Mouse (Mus musculus) left cerebral cortex, postnatal 14 days (tissue): Measurements from ENCODE around the gene Aldh1a3. TPM values are rescaled to one million over a fixed set of nuclear protein-coding genes. Genes with fewer than 3 reads are reported as not detected.
A peak's percentile ranks its signal among the peaks of the same experiment; 100 is the strongest.

Source experiments
- DNase-seq, 2 experiments: peaks; one replicate each; pipeline ENCODE4 v3.0.0; 2021 to 2022; ENCODE audit warnings: low spot score in 2 of 2, mixed read lengths in 1 of 2
- intact Hi-C: fragments of 180-260 bp; cut with DNase I; formaldehyde crosslinking; loops from one replicate; pipeline ENCODE4 v1.15.1; 2025
- total RNA-seq, 2 experiments: library from RNA; stranded (reverse); gene quantifications; 2 replicates each; pipeline ENCODE4 v1.2.3; 2021

The Aldh1a3 gene
- total RNA-seq, 2 experiments from 2014 or later = 2.9 to 3.4 TPM

DNA sequence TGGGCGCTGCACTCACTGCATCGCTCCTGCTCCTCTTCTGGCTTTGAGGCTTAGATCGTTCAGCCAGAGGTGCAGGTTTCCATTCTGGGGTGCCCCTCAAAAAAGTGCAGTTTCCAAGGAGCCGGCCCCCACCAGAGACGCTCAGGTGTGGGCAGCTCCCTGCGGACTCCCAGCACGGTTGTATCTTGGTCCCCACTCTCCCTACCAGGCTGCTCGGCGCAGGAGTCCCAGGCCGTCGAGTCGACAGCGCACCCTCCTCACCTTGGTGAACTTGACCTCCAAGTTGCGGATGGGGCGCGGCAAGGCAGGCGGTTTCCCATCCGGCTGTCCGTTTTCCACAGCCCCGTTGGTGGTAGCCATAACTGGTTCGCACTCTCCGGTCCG lies 272 bp downstream of the Aldh1a3 start:
- DNase-seq = no peak
- intact Hi-C loops = no loop called here

- no peak for DNase-seq
- intact Hi-C loops = no loop called here
Observed at GRCm38 (mm10) chr7:66421903-66422302, 5.4 kb downstream of the Aldh1a3 start.

DNA sequence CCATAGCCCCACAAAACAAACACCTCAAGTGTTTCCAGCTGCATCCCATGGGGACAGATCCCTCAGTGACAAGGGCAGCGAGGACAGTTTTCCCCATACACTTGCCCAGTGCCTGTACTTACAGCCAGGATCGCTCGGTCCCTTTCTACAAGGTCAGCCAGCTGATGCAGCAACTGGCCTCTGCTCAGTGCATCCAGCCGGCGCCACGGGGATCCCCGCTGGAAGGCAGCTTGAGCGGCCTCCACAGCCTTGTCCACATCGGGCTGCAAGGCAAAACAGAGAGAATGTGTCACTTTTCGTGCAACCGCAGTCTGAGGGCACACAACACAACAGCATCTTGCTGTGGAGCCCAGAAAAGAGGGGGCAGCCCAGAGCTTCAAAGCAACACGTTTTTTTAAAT lies 8.3 kb downstream of the Aldh1a3 start:
- intact Hi-C loops = no loop called here
- DNase-seq = no peak

DNA sequence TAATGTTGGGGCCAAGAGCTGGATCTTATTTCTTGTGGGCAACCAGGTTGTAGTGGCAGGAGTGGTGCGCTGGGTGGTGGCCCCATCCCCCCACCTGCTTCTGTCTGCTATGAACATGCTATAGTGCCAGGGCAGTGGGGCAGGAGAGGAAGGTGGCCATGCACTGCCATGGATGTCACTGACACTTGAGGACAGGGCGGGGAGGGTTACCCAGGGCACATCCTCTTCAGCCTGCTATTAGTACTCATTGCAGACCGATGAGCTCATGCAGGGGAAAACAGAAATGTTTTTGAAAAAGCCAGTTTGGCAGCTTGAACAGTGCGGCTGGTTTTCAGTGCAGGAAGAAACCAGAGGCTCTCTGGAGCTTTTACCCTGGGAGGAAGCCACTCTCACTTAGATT lies 10.5 kb downstream of the Aldh1a3 start:
- intact Hi-C loops = no loop called here
- DNase-seq = no peak

- intact Hi-C loops = no loop called here
Observed at GRCm38 (mm10) chr7:66413093-66413492, 14.2 kb downstream of the Aldh1a3 start.

GRCm38 (mm10) chr7:66409433-66409832 lies 17.9 kb downstream of the Aldh1a3 start:
- intact Hi-C loops = loop anchor here (2.0 kb wide), 1 partner anchor 251 kb away; no protein-coding TSS in a partner anchor
- peak; percentile 21 to 56 for DNase-seq

More at GRCm38 (mm10) chr7:66413093-66413492, 14.2 kb downstream of the Aldh1a3 start:
- DNase-seq = no peak

DNA sequence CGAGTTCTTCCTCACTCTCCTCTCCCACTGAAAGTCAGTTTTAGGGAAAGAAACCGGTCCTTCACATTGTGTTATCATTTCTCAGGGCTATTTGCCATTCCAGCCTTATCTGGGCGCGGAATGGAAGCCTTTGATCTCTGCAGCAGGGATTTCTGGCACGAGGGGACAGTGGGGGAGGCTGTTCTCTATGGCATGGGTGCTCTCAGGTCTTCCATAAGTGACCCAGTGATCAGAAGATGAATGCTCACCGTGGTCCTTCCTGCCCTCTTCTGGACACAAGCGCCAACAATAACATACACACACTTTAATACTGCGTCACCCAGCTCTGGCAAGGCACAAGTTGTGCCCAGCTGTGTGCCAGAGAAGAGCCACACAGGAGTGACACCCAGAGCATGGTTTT lies 20.3 kb downstream of the Aldh1a3 start:
- intact Hi-C loops = no loop called here
- no peak for DNase-seq

DNA sequence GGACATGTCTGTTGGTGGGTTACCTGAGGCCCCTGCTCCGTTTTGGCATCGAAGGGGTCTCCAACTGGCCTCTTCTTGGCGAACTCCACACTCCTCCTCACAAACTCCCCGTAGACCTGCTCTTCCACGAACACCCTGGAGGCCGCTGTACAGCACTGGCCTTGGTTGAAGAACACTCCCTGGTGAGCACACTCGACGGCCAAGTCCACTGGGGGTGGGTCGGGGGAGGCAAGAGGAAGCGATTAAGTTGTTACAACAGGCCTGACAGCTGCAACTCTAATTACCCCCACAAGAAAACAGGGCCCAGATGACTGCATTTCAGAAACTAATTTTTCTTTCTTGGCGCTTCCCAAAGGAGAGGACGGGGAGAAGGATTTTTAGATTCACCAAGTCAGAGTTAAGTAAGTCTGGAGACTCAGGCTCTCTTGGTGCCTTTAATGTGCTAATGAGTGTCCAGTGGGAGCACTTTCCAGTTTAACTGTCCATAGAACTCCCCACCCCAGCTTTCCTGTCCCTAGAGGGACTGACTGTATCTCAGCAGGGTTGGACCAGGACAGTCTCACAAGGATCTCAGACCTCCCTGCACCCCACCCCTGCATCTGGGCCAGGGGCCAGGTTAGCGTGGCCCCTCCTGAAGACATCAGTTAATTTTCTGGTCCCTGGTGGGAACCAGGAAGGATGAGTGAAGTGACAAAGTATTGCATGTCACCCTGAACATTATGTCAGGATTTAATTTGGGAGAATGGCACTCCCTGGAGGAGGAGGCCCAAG lies 21.2 kb downstream of the Aldh1a3 start:
- no peak for DNase-seq

DNA sequence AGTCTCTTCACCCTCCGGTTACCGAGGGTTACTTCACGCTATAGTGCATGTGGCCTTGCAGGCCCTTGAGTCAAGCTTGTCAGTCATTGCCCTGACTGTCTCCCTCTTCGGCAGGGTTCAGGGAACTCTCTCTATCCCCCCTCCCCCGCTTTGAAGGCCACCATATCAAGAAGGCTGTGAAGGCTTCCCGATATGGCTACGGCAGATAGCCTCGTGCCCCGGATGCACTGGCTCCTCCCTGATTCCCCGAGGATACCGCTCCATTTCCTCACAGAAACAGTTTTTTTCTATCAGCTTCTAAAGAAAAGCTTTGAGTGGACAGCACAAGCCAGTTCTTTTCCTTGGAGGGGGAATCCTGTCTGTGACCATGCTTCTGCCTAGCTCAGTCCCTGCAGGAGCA lies 21.8 kb downstream of the Aldh1a3 start:
- intact Hi-C loops = no loop called here
- no peak for DNase-seq

More for the DNA sequence above, 21.2 kb downstream of the Aldh1a3 start:
- intact Hi-C loops = no loop called here

GRCm38 (mm10) chr7:66404802-66405201 lies 22.5 kb downstream of the Aldh1a3 start:
- DNase-seq = no peak
- intact Hi-C loops = no loop called here

DNA sequence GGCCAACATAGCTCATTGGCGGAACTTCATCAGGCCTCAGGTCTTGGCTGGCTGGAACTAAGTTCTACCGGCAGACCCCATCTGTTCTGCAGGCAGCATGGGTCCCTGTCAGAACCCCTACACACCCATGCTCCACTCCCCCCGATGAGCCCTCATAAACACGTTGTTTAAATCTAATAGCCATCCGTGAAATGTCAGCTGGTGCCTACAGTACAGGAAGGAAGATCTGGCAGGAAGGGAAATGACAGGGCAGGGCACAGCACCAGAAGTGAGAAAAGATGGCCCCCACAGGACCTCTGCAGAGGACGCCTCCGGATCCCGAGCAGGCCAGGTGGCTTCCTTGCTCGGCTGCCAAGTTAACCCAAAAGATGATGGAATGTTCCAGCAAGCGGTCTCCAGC lies 23.2 kb downstream of the Aldh1a3 start:
- intact Hi-C loops = no loop called here
- DNase-seq = no peak

- no peak for DNase-seq
- intact Hi-C loops = no loop called here
Observed at GRCm38 (mm10) chr7:66402876-66403275, 24.4 kb downstream of the Aldh1a3 start.

GRCm38 (mm10) chr7:66401605-66402004 lies 25.7 kb downstream of the Aldh1a3 start:
- DNase-seq = no peak
- intact Hi-C loops = no loop called here

DNA sequence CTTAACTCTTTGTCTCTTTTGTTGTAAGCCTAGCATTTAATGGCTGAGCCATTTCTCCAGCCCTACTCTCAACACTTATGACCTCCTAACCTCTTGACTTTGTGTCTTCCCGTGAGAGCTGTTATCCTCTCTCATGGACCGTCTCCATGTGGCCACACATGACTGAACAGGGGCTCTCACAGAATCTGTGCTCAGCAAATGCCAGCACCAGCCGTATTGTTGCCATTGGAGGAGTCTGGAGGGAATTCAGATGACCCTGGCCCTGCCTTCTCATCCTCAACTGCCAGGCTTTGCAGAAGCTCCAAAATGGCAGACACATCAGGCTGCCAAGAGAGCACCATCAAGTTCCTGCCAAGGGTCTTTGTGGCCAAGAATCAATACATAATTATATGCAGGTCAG lies 30.0 kb downstream of the Aldh1a3 start:
- intact Hi-C loops = no loop called here
- no peak for DNase-seq

- DNase-seq = peak; percentile 74 to 81
- intact Hi-C loops = loop anchor here (2.0 to 5.0 kb wide), 2 partner anchors 78 to 287 kb away; no protein-coding TSS in a partner anchor
Observed at GRCm38 (mm10) chr7:66388621-66389532, 38.4 kb downstream of the Aldh1a3 start.

GRCm38 (mm10) chr7:66387813-66388521 lies 39.4 kb downstream of the Aldh1a3 start, which contains the start of gene Lrrk1:
TSS of gene Lrrk1 (minus strand) at chr7:66388350.
- DNase-seq = peak in 1 of 2 experiments; percentile 11
- intact Hi-C loops = loop anchor here (2.0 to 5.0 kb wide), 2 partner anchors 77 to 286 kb away; no protein-coding TSS in a partner anchor

DNA sequence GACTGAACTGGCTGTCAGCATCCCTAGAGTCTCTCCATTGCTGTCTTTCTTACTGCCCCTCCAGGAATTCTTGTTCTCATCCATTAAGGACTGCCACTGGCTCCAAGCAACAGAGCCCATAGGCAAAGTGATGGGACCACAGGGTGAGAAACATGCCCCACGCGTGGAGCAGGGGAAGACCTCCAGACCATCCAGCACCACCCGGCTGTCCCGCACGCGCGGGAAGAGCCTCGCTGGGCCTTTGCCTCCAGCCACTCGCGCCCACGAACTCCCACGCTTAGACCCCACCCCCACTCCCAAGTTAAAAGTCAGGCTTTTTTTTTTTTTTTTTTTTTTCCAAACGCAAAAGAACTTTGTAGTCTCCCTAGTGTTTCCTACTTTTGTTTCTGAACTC lies 39.9 kb downstream of the Aldh1a3 start:
- DNase-seq = no peak
- intact Hi-C loops = loop anchor here (5.0 kb wide), 1 partner anchor 285 kb away; no protein-coding TSS in a partner anchor

DNA sequence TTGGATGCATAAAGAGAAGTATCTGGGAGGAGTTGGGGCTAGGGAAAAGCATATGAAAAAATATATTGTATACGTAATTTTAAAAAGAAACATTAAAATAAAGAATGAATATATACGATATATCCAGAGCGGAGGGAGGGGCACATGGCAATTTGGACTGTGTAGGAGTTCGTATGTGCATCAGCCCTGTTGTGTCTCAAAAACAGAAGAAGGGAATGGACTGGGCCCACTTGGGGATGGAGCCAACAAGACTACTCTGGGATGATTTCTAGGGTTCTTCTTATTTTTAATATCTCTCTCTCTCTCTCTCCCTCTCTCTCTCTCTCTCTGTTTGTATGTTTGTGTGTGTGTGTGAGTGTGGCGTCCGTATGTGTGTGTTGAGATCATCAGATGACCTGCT lies 40.9 kb downstream of the Aldh1a3 start:
- DNase-seq = no peak
- intact Hi-C loops = loop anchor here (5.0 kb wide), 1 partner anchor 284 kb away; no protein-coding TSS in a partner anchor

DNA sequence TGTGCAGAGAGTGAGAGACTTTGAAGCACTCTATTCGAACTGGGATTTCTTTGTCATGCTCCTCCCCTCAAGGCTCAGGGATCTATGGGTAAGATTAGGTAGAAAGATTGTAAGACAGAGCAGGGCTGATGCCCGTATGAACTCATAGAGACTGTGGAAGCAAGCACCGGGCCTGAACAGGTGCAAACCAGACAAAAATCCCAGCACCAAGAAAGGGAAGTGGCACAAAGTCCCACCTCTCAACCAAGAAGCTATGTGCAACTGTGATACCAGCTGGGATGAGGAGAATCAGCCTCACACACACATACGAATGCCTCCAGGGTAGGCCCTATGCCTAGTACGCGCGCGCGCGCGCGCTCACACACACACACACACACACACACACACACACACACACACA lies 41.5 kb downstream of the Aldh1a3 start:
- intact Hi-C loops = loop anchor here (5.0 kb wide), 1 partner anchor 284 kb away; no protein-coding TSS in a partner anchor
- DNase-seq = no peak
